Mouse (Mus musculus) cerebellum, adult 8-10 months (tissue): ENCODE results near the gene Lcn6.
"Not testable (repeated sequence)": the region's sequence is repeated elsewhere in the genome, so short reads cannot be mapped to it uniquely, and the experiment has no call there.

Source experiments
- DNase-seq: peaks from one replicate; pipeline ENCODE4 v3.0.0; 2022

Gene Lcn6

GRCm38 (mm10) chr2:25676486-25676885 lies at the start of gene Lcn6:
TSS of gene Lcn6 (plus strand) at chr2:25676786.
- DNase-seq, result no peak

DNA sequence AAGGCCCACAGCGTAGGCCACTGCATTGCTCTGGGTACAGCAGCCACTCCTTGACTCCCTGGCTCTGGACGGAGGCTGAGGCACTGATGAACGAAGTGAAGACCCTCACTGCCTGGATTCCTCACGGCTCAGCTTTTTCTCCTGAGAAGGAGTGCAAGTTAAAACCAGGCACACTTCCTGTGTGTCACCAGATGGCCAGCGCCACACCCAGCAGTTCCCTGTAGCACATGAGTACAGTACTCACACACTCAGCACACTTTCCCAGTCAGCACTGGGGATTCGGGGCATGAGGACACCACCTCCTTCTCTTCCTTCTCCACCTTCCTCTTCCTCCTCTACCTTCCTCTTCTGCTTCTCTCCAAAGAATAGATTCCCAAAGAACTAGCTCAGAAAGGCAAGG lies 48.8 kb upstream of the Lcn6 start, which contains the start of gene Fcna:
Gene Fcna (minus strand): TSS at position 220 of the 400 bp plus-strand sequence.
- DNase-seq, result no peak

DNA sequence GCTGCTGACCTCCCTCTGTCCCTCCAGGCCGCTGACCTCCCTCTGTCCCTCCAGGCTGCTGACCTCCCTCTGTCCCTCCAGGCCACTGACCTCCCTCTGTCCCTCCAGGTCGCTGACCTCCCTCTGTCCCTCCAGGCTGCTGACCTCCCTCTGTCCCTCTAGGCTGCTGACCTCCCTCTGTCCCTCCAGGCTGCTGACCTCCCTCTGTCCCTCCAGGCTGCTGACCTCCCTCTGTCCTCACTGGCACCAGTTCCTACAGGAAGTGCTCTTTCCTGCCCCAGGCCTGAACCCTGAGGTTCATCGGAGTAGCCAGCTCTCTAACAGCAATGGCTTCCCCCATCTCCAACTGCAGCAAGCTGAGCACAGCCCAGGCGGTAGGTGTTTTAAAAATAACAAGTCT lies 47.8 kb upstream of the Lcn6 start:
- no peak for DNase-seq

DNA sequence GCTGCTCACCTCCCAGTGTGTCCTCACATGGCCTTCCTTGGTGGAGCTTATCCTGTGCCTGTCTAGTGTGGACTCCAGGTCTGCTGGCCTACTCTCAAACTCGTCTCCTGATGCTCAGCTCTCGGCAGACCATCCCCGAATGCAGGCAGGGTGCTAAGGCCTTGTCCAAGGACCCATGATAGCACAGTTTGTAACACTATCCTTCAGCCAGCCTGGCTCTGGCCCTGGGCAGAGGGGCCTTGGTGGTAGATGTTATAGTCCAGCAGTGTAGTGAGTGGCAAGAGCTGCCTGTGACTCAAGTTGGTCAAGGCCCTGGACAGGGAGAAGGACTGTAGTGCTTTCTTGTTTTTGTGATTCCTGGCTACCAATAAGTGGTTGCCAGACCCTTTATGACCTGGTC lies 43.0 kb upstream of the Lcn6 start:
- DNase-seq, result no peak

DNA sequence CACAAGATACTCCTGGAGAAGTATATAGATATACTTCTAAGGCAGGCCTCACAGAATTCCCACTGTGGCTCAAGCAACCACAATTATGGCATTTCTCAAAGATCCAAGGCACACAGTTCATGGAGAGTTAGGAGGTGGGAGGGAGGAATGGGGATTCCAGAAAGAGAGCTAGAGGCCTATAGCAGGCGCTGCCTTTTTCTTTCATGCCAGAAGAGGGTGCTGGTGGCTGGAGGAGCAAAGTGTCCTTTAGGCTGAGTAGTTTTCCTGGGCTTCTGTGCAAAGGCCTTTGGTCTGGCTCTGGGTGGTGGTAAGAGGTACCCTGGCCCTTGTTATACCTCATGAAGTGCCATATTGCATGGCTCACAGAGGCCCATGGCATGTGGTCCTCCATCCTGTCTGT lies 42.5 kb upstream of the Lcn6 start:
- DNase-seq, result no peak

- DNase-seq, result no peak
Observed at GRCm38 (mm10) chr2:25639890-25640289, 36.7 kb upstream of the Lcn6 start.

GRCm38 (mm10) chr2:25652902-25653301 lies 23.7 kb upstream of the Lcn6 start, which contains the start of gene Lcn8:
TSS of gene Lcn8 (plus strand) at chr2:25653120.
- DNase-seq, result no peak

- no peak for DNase-seq
Observed at GRCm38 (mm10) chr2:25654502-25654901, 22.1 kb upstream of the Lcn6 start.

GRCm38 (mm10) chr2:25656691-25657090 lies 19.9 kb upstream of the Lcn6 start:
- DNase-seq, result no peak

- DNase-seq, result peak; percentile 31
Observed at GRCm38 (mm10) chr2:25657246-25657645, 19.3 kb upstream of the Lcn6 start.

DNA sequence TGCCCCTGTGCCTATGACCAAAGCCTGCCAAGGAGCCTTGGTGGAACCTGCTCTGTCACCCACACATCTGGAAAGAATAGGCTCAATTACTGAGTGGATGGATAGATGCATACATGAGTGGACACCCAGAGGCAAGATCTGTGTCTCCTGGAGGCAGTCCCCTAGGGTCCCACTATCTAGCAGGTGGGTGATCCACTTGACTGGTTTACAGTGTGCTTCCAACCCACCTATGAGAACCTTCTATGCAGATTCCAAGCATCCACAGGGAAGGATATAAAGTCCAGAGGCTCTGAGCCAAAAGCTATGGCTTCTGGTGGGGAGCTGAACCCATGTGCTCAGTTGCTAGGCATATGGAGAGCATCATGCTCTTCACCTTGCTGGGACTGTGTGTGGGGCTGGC lies 18.9 kb upstream of the Lcn6 start, which contains the start of gene Lcn5:
Gene Lcn5 (plus strand): TSS at position 301 of the 400 bp plus-strand sequence.
- no peak for DNase-seq

DNA sequence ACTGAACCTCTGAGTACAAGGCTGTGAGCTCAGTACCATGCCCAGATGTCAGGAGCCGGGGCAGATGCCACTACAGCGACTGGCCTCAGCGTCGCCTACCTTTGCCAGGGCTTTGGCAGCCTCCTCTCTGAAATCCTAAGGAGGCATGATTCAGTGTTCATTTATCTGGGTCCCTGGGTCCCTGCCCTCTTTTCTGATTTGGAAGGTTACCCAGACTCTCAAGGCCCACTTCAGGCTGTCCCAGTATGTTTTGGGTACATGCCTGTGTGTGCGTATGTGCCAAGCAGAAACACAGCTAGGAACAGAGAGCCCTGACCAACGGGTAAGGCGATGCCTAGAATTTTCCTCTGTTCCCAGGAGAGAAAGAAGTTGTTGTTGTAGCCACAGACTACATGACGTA lies 16.3 kb upstream of the Lcn6 start:
- DNase-seq, result no peak

DNA sequence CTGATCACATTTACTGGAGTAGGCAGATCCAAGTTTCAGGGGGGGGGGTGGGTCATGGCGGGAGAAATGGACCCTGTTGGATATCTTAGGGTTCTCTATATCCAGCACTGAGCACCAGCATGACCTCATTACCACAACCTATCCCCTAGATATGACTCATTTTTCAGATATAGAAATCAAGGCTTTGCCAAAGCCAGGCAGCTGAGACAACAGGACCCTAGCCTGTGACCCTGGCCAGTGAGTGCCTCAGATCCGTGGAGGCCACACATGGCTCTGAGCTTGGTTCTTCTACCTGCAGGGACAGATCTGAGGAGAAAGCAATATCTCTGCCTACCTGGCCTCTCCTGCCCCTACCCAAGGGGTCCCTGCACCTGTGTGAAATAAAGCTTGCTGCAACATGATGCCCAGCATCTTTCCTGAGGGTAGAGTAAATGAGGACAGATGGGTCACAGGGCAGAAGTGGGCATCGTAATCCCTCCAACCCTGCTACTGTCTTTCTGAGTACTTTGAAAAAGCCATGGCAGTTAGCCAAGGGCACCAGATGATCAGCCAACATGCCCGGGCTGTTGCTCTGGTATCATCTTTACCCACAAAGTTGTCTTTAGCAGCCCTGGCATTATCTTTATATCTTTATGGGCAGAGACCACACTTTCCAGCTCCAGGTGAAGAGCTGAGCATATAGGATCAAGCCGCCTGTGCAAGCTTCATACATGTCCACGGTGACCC lies 15.2 kb upstream of the Lcn6 start:
- no peak for DNase-seq

- DNase-seq, result peak; percentile 20
Observed at GRCm38 (mm10) chr2:25663511-25663910, 13.1 kb upstream of the Lcn6 start.

GRCm38 (mm10) chr2:25664125-25664524 lies 12.5 kb upstream of the Lcn6 start:
- no peak for DNase-seq

DNA sequence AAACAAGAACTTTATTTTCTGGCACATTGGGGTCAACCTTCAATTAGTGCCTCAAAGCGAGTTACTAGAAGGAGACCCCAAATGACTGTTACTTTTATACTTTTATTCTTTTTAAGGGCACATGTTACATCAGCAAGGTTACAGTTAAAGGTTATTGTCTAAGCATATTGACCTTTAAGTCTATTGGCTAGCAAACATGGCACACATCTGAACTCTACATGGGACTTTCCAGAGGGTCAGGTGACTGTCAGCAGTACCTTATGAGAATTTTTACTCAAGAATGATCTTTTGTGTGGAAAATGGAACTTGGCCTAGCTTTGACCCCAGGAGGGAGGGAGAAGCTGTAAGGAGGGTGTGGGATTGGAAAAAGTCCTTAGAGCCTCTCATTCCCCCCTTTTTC lies 10.1 kb upstream of the Lcn6 start:
- no peak for DNase-seq

DNA sequence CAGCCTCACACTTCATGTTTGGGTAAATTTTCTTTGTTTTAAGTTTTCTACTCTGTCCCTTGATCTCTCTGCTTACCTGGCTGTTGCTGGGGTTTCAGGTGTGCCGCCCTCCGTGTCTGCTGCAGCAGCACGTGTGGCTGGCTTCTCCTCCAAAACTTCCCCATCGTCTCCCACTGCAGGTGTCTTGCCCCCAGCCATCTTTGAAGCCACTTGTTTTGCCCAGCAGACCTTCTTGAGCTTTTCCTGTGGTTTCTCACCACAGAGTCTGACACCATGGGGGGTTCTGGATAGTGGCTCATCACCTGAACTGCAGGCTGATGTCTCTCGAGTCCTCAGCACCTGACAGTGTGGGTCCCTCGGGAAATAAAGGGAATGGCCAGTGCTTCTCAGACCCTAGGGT lies 3.0 kb downstream of the Lcn6 start:
- no peak for DNase-seq

DNA sequence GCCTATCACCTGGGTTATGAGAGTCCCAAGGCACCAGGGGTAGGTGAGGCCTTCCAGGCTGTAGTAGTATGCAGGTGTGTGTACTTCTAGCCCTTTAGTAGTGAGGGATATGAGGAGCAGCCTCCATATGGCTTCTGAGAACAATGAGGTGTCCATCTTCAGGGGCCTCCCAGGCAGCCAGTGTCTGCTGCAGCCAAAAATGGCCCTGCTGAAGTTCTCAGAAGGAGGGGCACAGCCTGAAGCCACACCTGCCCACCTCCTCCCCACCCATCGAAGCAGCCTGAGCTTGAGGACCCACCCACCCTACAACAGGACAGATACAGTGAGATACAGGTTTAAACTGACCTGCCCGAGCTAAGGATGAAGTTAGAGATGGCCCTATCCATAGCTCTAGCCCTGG lies 5.8 kb downstream of the Lcn6 start, which contains the start of gene Lcn10:
Gene Lcn10 (plus strand): TSS at position 301 of the 400 bp plus-strand sequence.
- no peak for DNase-seq

DNA sequence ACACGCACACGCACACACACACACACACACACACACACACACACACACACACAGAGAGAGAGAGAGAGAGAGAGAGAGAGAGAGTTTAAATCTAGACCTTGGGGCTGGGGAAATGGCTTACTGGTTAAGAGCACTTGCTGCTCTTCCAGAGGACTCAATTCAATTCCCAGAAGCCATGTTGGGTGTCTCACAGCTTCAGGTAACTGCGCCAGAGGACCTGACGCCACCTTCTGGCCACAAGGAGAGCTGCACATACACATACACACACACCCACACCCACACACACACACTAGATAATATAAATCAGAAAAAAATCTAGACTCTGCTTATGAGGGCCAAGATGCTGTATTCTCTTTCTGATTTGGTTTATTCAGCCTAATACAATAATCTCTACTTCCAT lies 10.4 kb downstream of the Lcn6 start:
- DNase-seq, result no peak

- peak; percentile 57 for DNase-seq
Observed at GRCm38 (mm10) chr2:25694605-25695004, 18.0 kb downstream of the Lcn6 start.

- DNase-seq, result no peak
Observed at GRCm38 (mm10) chr2:25696951-25697350, 20.4 kb downstream of the Lcn6 start.

- DNase-seq, result no peak
Observed at GRCm38 (mm10) chr2:25698696-25699095, 22.1 kb downstream of the Lcn6 start.

DNA sequence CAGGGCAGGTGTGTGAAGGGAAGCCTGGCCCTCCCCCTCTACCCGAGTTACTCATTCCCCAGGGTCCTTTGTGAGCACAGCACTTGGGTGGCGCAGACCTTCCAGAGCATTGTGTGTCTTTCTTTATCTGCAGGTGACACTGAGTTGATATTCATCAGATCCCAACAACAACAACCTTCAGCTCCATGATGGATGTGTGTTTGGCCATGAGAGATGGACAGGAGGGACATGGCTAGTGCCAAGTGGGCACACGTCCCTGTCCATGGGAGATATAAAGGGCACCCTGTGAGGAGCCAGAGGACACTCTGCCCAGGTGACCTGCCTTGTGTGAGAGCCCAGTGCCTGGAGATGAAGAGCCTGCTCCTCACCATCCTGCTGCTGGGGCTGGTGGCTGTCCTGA lies 23.2 kb downstream of the Lcn6 start, which contains the start of gene Obp2a:
Gene Obp2a (plus strand): TSS at position 301 of the 400 bp plus-strand sequence.
- DNase-seq, result not testable (repeated sequence)

DNA sequence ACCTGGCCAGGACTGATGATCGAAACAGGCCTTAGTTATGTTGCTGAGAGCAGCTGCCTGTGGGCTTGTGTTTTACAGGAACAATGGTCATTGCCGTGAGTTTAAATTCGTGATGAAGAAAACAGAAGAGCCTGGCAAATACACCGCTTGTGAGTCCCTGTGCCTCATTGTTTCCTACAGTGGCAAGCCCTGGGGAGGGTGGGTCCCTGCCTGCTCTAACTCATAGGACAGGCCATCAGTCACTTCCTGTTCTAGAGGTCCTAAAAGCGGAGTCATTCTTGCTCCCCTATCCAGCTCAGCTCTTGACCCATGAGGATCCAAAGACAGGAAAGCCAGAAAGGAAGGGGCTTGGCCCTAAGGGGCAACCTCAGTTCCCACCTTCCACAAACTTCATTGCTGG lies 24.4 kb downstream of the Lcn6 start:
- no peak for DNase-seq

DNA sequence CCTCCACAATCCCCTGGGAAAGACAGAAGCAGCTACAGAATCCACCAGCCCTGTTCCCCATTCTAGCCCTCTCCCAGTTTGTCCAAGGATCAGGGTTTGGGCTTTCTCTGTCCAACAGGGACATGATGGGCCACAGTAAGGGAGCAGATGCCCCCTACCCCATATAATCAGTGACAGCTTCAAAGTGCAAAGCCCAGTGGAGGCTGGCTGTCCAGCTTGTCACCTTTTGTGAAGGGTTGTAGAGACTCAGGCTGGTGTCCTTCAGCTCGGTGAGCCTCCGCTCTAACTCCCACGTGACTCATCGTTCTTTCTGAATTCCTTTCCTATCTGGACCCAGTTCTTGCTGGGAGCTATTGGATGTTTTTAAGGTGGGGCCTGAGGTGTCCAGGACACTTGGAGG lies 27.1 kb downstream of the Lcn6 start:
- no peak for DNase-seq
